Mouse (Mus musculus) kidney, postnatal 36 days (tissue): ENCODE data around the gene Atg101.

Experiments used
- DNase-seq, 2 experiments: peaks; one replicate each; pipeline ENCODE4 v3.0.0; 2021 to 2022; ENCODE audit warnings: mixed read lengths in 2 of 2

The Atg101 gene

DNA sequence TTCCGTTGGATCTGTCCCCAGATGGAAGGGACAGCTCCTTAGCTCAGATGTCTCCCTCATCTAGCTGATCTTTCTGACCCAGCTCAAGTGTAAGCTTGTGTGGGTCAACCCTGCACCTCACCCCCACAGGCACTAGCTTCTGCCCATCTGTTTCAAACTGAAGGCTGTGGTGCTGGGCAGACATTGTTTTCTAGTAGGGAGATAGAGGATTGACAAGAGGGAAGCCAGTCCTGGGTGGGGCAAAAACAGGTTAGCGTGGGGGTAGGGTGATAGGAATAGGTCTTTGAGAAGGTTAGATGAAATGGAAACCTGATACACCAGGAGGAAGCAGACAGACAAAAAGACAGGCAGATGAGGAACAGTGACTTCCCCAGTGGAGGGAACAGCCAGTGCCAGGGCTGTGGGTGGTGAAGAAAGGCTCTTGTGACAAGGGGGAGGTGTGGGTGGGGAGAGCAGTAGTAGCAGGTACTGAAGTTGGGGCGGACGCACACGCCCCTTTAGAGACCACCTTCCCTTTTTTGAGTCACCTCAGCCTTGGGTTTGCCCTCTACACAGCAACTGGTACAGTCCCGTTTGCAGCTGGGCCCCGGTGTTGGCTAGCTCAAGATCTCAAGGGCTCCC, 28.1 kb upstream of the Atg101 start:
- DNase-seq, result no peak

DNA sequence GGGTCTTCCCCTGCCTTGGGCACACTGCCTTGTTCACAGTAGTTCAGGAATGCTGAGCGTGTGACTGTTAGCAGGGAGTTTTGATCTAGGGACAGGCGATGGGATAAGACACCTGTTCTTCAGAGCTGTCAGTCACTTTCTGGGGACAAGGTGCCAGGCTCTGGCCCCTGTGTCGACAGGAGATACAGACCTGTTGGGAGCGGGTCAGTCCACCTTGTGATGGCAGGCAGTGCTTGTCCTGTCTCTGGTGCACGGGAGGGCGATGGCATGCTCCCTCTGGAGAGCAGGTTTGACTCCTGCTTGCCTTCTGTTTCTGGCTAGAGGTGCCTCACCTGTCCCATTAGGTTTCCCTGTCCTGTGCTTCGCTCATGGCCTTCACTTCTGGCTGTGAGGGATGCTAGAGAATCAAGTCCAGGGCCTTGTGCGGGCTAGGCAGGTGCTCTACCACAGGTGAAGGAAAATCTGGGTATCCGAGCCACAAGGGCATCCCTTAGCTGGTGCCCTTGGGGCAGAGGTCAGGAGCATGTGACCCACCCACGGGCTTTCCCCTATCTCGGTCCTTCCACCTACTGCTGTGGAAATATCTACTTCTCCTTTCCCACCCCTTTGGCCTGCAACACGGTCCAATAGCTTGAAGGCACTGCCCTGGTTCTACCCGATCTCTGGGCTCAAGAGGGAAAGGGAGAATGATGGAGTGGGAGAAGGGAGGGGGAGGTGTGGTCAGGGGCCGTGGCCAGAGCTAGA, 27.4 kb upstream of the Atg101 start:
- DNase-seq, result no peak

DNA sequence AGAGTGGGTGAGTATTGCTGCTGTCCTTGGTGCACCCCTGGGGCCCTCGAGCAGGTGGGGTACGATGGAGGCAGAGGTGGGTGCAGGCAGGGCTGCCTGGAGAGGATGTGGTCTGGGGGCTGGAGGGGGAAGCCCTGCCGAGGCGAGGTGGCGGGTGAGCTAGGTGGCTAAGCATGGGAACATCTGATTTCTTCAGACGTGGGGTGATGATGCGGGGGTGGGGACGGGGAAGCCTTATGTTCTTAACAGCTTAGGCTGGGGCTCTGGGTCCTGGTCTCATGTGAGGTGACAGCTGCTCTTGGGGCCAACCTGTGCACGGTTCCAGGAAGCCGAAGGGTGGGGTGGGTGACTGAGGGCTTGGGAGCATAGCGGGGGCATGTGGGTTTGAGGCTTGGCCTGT, 25.7 kb upstream of the Atg101 start:
- no peak for DNase-seq

DNA sequence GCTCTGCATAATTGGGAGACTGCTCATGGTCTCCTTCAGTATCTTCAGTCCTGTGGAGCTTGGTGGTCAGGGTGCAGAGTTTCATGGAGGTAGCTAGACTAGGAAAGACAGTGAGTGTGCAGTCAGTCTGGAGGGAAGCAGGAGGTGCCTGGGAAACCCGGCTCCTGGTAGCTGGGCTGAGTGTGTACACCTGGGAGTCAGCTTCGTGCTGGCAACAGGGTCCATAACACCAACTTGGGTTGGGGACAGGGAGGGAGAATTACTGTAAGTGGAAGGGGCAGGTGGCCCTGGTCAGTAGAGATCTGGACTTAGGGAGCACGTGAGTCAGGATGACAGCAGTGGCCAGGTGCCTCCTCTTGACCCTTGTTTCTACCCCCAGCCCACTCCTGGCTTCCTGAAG, 24.1 kb upstream of the Atg101 start:
- no peak for DNase-seq

DNA sequence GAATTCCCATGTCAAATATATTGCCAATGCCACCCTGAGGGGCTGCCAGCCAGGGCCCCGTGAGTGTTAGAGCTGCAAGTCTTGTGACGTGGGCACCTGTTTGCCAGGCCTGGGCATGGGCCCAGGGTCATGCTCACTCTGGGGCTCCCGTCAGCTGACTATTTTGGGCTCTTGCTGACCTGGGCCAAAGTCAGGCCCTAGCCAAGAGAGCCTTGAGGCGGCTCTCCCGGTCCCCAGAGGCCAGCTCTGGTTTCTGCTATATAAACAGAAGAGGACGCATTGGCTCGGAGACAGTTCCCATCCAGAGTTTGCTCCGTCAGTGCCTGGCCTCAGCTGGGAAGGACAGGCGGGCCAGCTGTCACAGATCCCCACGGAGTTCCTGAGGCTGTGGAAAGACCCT, 23.7 kb upstream of the Atg101 start:
- peak; percentile 64 to 69 for DNase-seq

DNA sequence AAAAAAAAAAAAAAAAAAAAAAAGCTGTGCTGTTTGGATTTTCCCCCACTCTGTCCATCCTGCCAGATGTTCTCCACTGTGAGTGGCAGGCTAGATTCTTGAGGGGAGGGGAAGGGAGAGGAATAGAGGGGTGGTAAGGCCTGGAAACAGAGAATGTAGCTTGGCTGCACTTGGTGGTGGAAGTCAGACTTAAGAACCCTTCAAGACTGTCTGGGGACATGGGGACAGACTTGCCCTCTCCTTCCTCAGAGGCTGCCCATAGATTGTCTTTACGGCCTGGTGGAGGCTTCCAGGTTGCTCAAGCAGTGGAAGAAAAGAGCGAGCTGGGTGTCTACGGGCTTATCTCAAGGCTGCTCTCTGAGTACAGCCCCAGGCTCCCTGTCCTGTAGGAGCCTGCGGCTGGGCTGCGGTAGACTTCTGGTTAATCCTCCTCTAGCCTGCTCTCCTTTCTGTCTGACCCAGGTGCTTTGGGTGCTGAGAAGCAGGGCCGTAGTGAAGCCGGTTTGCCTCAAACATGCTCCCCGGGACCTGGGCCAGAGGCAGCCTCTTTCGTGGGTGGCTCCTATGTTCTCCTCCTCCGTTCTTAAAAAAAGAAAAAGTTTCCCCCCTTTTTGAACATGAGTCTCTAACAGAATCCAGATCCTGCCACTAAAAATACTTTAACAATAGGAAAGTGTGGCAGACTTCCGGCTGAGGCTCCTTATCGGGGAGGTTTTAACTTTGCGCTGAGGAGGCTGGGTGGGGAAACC, 23.0 kb upstream of the Atg101 start:
- DNase-seq, result peak in 1 of 2 experiments; percentile 35

DNA sequence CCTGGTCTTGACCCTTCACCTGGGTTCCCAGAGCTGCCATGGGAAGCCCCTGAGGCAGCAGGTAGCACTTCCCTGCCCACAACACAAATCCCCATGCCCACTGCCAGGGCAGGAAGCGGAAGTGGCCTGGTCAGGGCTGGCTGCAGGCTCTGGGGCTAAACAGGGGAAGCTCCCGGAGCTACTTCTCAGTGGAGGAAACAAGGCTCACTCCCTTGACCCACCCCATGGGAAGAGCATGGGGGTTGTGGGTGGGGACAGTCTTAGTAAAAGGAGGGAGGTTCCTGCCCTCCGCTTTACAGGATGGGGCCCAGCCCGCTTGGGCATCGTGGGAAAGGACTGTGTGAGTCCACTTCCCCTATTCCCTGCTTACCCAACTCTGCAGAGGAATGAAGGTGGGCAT, 21.6 kb upstream of the Atg101 start:
- DNase-seq, result peak in 1 of 2 experiments; percentile 26

DNA sequence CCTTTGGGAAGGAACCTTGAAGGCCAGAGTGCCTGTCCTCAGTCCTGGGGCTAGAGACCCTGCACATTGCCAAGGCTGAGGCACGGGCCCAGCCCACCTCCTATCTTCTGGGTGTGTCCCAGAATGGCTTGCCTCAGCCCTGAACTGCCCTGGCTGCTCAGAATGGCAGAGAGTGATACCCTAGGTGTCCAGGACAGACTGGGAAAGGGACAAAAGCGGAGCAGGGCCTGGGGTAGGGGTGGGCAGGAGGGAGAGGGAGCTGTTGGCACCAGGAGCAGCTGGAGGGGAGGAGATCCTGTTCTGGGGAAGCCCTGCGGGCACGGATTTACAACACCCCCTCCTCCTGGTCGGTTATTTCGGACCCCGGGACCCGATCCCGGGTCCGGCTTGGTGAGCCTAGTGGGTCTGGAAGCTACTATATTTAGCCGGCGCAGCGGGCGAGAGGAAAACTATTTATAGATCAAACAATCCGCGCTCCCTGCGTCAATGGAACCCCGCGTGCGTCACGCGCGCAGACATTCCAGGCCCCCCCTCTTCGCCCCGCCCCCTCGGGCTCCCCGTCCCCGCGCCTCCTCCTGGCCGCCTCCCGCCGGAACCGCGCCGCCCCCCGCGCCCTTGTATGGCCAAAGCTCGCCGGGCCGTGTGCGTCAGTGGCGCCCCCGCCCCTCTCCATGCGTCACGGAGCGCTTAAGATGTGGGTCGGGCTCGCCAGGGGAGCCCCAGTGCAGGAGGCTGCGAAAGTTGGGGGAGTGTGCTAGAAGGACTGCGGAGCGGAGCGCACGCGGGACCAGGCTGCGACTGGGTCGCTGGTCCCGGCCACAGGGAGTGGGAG, 17.7 kb upstream of the Atg101 start:
- peak; percentile 96 for DNase-seq

DNA sequence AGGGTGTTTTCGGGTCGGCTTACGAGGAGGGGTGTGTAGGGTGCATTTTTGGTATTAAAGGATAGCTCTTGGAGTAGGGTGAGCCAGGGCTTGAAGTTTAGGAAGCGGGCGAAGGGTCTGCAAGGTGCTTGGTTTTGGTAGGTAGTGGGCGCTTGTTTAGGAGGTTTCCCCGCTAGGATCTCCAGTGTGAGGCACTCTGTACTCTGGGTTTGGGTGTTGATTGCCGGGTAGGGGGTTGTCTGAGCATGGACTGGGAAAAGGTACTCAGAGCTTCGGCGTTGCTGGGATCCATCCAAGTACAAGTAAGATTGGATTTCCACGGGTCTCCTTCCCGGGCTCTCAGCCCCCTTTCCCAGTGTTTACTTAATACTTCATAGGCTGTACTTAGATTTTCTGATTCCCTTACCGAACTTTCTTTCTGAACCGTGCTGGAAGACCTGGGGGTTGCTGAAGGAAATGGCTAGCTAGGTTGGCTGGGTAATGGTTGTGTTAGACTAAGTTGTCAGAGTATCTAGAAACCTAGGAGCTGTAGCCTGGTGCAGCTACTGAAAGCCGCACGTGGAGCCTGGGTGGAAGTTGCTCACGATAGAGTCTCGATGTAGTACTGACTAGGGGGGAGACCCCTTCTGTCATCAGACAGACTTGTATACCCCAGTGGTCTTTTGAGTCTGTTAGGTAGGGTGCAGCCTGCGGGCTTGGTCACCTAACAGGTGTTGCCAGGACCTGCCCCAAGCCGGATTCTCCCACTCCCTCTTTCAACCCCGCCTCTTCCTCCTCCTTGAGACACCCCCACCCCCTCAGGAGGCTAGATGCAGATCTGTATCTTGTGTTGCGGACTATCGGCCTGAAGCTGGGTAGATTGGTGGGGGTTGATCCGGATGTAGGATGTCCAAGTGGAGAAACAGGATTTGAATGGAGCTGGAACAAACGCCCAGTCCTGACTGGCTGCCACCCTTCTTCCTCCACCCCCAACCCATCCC, 16.7 kb upstream of the Atg101 start:
- peak; percentile 42 to 73 for DNase-seq

DNA sequence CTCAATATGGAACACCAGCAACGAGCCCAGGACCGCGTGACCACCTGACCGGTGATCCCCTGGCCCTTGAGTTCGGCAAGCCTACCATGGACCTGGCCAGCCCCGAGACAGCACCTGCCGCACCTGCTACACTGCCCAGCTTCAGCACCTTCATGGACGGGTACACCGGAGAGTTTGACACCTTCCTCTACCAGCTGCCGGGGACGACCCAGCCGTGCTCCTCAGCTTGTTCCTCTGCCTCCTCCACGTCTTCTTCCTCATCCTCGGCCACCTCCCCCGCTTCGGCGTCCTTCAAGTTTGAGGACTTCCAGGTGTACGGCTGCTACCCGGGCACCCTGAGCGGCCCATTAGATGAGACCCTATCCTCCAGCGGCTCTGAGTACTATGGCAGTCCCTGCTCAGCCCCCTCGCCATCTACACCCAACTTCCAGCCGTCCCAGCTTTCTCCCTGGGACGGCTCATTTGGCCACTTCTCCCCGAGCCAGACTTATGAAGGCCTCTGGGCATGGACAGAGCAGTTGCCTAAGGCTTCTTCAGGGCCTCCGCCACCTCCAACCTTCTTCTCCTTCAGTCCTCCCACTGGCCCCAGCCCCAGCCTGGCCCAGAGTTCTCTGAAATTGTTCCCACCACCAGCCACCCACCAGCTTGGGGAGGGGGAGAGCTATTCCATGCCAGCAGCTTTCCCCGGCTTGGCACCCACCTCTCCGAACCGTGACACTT, 13.8 kb upstream of the Atg101 start:
- DNase-seq, result no peak

DNA sequence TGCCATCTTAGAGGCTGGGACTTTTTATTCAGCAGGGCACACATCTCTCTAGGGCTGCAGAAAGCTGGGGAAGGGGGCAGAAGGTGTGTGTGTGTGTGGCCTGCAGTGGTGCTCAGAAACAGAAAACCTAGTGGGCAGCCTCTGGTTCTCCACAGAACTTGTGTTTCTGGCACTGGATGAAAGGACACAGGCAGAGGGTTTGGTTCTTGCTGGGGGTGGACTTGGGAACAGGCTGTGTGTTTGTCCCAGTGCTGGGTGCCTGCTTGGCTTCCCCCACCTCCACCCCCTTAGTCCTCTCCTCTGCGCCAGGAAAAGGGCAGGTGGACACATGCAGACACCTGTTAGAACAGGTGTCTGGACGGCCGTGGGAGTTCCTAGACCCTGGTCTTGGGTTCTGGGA, 13.0 kb upstream of the Atg101 start:
- DNase-seq, result no peak

DNA sequence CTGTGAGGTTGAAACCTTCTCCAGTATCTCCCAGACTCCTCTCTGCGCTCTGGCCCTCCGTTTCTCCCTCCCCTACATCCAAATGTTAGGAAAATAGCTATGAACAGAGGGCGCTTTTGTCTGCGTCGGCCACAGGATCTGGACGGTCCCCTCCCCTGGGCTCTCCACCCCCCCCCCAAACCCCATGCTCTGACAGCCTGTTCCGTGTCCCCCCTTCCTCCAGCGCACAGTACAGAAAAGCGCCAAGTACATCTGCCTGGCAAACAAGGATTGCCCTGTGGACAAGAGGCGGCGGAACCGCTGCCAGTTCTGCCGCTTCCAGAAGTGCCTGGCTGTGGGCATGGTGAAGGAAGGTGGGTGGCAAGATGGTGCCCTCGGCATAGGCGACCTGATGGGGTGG, 12.6 kb upstream of the Atg101 start:
- no peak for DNase-seq

DNA sequence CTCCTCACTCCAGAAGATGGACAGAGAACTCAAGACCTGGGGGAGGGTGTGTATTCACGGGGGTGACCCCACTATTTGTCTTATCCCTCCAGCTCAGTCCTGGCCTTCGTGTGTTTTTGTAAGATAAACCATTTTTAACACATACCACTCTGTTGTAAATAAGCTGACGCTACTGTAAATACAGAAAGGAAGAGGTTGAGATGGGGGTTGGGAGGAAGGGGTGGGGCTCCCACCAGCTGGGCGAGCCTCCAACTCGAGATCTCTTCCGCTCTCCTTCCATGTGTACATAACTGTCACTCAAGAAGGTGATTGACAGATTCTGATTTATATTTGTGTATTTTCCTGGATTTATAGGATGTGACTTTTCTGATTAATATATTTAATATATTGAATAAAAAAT, 9.7 kb upstream of the Atg101 start:
- no peak for DNase-seq

DNA sequence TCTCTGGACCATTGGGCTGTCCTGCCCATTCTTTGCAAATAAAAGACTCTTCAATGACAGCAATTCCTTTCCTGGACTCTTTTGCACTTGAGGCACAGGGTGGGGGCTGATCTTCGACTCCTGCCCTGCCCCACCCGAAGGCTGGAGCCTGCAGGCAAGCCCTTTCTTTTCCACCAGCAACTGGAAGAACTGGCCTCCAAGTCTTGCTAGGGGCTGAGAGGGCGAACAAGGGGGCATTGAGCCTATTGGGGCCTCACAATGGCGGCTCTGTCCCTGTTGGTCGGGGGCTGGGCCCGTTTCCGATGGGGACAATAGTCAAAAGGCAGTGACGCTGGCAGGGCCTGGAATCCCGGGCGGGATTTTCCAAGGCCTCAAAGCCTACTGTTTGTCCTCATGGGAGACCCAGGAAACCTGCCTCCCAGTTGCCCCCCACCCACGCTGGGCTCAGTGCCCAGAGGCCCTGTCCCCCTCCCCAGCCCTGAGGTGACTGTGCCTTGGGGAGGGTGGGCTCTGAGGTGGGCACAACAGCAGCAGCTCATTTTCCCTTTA, 6.6 kb upstream of the Atg101 start:
- DNase-seq, result no peak

DNA sequence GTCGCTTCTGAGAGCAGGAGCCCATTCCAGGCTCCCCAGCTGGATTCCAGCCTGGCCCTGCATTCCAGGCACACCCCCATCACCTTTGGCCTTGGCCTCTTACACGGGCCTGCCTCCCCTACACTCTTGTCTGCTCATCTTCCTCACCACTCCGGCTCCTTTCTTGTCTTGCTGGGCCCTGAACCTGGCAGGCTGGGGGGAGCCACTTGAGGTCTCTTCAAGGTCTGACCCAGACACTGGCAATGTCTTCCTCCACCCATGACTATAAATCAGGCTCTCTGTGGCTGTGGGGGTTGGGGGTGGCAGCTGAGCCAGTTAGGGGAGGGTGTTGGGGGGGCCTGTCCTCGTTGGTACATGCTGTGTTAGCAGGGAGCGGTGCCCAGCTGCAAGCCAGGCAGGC, 5.5 kb upstream of the Atg101 start:
- DNase-seq, result no peak

DNA sequence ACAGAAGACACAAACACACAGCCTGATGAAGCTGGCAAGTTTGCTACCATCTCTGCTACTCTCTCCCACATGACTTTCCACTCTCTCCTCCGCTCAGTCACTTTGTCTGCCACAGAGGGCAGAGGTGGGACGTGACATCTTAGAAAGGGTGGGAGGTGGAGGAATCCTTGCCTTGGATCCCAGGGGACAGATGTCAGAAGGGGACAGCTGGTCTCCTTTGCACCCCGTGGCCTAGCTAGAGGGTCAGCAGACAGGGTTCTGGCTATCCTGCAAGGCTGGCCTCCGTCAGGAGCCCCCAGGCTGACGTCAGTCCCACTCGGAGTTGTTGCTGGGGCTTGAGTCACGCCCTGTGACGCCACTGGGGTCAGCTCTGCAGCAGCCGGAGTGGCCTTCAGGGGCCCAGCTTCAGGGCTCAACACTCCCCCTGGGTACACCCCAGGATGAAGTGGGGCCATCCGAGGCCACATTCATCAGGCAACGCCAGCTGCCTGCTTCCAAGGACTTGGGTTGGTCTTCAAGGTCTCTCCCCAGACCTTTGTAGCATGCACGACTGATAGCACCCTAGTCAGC, 4.6 kb upstream of the Atg101 start:
- DNase-seq, result no peak

DNA sequence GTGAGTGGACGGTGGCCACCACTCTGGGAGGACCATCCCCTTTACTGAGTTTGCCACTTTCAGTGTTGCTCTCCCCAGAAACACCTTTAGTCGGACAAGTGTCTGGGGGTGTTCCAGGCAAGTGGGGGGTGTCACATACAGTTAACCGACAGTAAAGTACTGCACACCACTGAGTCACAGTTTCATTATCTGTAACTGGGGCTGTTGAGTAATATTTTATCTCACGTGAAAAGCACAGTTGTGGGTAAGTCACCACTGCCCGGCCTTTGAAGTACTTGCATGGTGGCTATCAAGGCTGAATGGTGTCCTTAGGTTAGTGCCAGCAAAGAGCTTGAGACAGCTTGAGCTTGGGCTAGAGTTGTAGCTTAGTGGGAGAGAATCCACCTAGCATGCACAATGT, 1.6 kb upstream of the Atg101 start:
- DNase-seq, result no peak

DNA sequence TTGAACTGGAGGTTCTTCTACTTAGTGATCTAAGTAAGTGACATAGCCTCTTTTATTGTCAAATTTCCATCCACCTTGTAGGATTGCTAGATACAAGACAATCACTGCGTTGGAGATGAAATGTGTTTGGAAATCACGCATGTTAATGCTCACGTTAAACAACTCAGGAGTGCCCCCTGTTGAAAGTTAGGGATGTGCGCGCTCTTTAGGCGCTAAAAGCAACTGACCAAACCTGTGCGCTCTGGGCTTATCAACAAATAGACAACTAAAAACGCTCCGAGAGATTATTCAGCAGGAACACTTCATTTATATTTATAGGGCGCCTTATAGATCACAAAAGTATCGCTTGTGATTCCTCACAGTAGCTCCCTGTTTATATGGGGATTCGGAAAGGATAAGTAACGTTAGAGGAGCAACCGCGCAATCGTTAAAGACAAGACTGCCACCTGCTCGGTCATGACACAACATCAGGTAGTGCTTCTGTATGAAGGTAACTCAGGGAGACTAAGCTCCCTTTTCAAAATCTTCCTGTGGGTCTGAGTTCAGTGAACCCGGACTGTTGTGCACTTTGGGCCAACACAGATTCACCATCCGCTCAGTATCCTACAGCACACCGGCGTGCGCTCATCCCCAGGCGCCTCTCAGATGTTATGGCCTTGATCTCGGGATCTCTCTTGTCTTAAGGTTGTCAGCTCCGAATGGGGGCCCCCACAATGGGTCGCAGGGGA, 725 bp upstream of the Atg101 start:
- peak; percentile 72 to 73 for DNase-seq

DNA sequence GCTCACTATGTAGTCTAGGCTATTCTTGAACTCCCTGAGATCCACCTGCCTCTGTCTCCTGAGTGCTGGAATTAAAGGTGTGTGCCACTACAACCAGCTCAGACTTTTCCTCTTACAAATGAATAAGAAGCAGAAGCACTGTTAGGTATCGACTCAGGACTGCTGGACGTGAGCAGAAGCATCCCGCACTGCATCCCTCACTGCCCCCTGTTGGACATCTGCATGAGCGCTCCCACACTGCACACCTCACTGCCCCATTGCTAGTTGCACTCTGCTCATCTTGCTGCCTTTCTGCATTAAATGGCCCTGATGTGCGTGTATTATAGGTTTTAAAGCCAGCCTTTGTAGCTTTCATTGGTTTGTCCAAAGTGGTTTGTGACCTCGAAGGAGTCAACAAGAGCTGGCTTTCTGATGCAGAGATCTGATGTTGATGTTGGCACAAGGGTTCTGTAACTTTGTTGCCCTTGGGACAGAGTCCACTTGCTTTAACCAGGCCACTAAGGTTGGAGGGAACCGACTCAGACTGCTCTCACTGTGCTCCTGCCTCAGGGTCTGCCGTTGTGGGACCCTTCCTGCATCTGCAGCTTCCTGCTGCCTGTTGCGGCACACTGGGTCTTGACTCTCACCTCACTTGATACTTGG, 2.2 kb downstream of the Atg101 start:
- DNase-seq, result peak; percentile 37 to 63
